Mouse (Mus musculus) layer of hippocampus, adult 18-20 months (tissue): ENCODE data around the gene Sytl1. TPM values are rescaled to one million over a fixed set of nuclear protein-coding genes. Genes with fewer than 3 reads are reported as not detected.

Source experiments
- DNase-seq, 2 experiments: peaks; one replicate each; pipeline ENCODE4 v3.0.0; 2022; ENCODE audit warnings: low spot score in 2 of 2
- long read RNA-seq: library from polyadenylated mRNA; stranded (forward); transcript quantifications from one replicate; pipeline ENCODE4 v2.0.0, GENCODE M21; 2021
- total RNA-seq, 2 experiments: library from RNA; stranded (reverse); gene quantifications; 2 replicates each; pipeline ENCODE4 v1.2.3; 2021

Gene Sytl1
- total RNA-seq = 1 to 10 TPM in 1 of 2 experiments, under 1 TPM in 1; 0.68 to 1.6 TPM
- long read RNA-seq, partial matches to known transcripts = 1 of 1 reads
- long read RNA-seq, other reads (novel, unspliced or antisense) = 0 of 1 reads

DNA sequence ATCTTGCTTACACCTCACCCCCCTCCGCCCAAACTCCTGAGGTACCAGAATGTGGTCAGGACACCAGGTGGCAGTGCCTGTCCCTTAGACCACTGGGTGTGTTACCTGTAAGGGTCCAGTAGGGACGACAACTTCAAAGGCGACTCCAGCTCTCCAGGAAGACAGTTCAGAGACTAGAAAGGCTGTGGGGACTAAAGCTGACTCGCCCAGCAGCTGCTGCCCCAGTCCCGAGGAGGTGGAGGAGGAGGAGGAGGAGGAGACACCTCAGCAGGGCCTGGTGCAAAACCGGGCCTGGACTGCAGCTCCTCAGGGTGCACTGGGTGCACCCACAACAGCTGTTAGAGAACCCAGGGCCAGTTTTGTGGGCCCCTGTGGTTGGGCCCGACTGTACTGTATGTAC, at the start of gene Sytl1:
Gene Sytl1 (minus strand): TSS at position 232 of the 400 bp plus-strand sequence.
- DNase-seq = no peak

DNA sequence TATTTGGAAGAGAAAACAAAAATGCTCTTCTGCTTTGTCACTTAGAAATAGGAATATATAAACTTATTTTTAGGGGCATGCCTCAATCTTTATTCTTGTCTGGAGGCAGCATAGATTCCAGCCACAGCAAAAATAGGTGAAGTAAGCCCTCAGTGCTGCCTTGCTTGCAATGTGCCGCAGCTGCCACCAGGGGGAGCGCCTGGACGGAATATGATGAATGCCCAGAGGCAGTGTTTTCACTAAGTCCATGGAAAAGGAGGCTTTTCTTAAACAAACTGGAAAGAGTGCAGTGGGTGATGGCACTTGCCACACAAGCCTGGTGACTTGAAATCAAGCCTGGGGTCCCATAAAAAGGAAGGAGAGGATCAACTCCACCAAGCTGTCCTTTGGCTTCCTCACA, 47.0 kb upstream of the Sytl1 start:
- DNase-seq = peak; percentile 74 to 90

DNA sequence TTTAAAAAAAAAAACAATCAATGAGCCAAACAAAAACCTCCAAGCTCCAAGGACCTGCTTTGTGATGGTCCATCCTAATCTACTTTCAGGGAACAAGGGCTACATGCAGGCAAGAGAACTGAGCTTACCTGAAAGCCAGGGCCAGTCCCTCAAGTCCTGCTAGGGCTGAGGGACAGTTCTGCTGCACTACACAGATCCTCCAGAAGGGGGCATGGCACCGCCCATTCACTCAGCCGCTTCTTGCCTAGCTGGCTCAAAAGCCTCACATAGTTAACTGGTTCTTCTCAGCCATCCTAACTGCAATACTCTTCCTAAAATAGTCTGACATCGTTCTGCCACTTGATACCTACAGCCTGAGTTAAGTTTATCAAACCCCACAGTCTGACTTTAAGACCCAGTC, 44.4 kb upstream of the Sytl1 start:
- DNase-seq = peak in 1 of 2 experiments; percentile 67

DNA sequence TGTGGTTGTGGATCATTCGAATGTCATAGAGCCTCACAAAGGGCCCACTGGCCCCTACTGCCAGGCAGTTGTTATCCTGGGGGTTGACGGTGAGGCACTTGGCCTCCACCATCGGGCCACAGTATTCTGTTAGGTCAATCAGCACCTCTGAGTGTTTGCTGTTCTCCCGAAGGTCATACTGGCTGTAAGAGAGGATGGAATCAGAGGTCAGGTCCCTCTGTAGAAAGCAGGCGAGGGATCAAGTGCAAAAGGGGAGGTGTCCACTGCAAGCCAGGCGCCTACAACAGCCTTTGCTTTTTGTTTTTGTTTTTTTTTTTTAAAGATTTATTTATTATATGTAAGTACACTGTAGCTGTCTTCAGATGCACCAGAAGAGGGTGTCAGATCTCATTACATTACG, 42.9 kb upstream of the Sytl1 start:
- no peak for DNase-seq

DNA sequence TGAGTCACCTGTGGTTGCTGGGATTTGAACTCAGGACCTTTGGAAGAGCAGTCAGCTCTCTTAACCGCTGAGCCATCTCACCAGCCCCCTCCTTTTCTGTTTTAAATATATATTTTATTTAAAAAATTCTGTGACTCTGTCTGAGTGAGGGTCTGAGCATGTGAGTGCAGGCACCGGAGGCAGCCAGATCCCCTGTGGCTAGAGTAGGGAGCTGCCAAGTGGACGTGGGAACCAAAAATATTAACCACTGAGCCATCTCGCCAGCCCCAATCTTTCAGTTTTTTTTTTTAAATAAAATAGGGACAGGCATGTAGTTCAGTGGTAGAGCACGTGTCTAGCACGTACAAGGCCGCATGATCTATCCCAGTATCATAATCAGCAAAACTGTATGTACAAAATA, 41.9 kb upstream of the Sytl1 start:
- DNase-seq = no peak

DNA sequence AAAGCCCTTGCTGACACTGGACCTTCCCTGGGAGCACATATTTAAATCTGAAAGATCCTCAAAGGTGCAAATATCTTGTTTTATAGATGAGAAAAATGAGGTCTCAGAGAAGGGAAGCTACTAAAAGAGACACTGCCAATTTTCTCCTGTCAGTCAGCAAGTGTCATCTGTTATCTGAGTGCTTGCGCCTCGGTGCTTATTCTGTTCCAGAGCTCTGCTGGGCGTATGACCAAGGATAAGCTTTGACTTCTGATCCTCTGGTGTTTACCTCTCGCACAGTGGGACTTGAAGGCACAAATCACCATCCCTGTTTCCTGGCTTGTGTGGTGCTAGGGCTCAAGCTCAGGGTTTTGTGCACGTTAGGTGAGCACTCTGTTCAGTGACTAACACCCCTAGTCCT, 39.8 kb upstream of the Sytl1 start:
- DNase-seq = peak in 1 of 2 experiments; percentile 46

DNA sequence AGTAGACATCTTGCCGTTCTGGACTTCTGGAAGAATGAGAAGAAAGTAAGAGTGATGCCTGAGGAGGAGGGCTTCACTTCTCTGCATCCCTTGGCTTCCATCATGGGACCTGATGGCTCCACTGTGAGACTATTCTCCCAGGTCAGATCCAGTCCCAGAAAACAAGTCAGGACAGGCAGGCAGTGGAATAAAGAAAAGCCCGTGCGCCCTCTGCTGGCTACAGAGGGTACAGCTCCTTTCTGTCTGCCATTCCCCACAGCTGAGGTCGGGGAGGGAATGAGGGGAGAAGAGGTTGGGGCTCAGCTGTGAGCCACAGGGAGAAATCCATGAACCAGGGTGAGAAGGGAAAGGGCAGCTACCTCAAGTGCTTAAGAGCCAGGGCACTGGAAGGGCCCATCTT, 38.9 kb upstream of the Sytl1 start:
- peak; percentile 57 to 86 for DNase-seq

DNA sequence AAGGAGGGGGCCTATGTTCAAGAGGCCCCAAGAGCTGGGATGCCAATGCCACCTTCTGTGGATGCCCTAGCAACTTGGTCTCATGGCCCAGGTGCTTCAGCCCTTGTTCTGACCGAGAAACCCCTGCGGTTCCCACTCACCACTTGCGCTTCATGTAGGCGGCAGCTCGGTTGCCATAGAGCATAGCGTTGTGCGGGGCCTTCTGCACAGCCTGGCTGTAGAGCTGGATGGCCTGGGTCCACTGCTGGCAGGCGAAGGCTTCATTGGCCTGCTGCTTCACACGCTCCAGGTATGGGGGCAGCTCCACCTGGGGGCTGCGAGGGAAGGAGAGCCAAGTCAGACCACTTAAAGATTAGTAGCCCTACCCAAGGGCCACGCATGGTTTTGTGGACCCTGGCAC, 37.5 kb upstream of the Sytl1 start:
- DNase-seq = no peak

DNA sequence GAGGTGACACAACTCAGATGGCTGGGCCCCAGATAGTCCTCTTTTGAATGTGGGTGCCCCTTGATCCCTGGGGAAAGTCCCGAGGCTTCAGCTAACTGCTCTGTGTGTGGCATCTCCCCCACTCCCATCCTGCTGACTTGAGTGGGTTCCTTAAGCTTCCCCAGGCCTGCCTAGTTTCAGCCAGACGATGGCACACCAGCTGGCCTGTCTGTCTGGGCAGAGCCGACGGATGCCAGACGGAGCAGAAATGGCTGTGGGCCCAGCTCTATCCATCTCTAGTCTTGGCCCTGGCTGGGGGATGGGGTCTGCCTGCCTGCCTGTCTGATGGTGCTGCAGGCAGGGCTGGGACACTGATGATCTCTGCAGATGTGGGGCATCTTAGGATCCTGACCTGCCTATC, 36.8 kb upstream of the Sytl1 start:
- peak; percentile 77 to 81 for DNase-seq

DNA sequence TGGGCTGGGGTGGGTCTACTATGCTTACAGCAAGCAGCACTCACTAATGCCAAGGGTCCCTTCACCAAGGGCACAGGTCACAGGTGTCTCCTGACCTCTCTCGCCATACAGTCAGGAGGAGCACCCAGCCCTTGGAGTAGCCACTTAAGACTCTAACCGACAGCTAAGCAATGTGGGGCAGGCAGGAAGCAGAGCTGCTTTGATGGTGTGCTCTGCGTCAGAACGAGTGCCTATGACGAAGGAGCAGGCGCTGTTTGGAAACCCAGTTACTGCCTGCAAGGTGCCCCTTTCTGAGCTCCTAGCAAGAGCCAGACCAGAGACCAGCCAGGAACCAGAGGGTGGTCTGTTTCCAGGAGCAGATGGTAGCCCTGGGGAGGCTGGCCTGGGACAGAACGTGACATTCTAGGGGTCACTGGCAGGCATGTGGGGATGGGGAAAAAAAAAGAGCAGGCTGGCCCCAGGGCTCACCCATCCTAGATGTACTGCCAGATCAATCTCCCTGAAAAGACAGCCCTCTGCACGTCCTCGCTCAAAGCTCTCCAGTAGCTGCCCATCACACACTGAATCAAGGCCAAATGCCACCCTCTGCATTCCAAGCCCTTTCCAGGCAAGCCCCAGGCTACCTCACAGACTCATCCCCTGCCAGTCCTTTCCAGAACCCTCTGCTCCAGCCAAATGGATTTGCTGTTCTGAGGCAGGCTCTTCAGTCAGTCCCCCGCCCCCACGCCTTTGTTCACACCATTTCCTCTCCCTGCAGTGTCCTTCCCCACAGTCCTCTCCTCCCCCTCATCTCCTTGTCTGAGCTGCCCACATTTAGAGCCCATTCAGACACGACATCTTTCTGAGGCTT, 35.8 kb upstream of the Sytl1 start:
- DNase-seq = peak; percentile 51 to 65

DNA sequence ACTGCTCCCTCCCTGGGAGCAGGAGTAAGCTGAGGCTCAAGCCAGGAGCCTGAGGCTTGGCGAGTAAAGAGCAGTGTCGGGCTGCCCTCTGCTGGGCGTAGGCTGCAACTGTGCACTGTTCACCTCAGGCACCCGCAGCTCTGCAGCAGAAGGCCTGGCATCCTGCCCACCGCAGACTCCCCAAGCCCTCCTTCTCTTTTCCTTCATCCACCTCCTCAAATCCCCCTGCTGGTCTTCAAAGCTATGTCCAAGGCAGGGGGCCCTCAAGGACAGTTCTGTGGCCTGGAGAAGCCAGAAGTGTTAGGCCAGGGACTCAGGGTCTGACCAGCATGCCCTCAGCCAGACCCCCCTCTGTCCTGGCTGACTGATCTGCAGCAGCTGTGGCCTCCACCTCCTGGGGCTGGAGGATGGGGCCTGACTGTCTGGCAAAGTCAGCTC, 34.9 kb upstream of the Sytl1 start:
- peak; percentile 81 to 91 for DNase-seq

DNA sequence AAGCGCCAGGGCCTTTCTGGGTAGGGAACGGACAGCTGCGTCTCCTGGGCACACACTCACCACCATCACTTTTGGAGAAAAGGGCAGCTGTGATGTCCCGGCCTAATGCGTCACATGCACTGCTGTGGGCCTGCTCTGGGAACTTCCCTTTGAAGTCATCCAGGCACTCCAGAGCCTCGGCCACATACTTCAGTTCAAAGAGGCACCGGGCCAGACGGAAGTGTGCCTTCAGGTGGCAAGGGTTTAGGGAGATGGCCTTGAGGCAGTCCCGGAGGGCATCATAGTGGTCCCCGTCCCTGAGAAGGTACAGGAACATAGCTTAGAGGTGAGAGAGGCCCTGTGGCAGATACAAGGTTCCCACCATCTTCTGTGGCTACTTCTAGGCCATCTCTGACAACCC, 34.4 kb upstream of the Sytl1 start:
- no peak for DNase-seq

DNA sequence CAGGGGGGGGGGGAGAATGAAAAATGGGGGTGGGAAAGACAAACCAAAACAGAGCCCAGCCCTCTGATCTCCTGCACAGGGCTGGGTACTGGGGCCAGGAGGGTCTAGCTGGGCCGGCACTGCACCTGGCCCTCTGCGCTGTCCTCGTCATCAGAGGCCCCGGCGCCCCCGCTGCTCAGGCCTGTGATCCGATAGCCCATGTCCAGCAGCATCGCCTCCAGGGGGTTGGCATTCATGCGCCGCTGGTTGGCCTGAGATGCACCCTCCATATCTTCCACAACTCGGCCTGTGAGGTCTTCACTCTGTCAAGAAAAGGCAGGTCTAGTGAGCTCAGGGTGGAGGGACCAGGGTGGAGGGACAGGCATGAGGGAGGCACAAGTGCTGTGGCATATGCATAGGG, 31.2 kb upstream of the Sytl1 start:
- no peak for DNase-seq

DNA sequence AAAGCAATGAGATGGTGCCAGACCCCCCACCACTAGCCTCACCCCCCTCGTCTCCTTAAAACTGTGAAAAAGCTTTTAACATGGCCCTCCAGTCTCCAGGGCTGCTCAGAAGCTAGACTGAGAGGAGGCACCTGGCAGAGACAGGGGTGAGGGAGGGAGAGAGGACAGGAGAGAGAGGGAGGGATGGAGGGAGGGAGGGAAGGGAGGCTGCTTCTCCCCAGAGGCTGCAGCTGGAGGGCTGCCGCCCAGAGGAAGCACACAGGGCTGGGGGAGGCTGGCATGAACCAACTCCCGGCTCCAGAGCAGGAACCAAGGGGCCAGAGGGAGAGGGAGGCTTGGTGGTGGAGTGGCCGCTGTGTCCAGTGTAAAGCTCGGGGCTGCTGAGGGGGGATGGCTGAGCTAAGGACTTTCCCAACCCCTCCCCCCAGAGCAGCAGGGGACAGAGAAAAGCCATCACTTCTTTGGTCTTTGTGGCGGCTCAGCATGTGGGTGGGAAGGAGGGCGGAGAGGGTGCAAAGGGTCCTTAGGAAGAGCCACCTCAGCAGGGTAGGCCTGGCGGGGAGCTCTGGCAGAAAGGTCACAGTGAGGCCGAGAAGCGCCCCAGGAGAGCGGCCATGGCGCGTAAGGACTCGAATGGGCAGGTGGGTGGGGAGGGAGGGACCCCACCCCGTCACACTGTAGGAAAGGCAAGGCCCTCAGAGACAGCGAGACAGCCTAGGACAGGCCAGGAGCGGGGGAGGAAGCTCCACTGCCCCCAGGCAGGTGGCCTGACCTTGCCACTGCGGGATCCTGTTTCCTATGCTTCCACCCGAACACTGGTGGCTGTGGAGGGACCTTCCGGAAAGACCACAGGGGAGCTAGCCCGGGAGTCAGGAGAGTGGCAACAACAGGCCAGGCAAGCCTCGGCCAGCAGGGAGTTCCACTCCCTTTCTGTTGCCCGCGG, 30.3 kb upstream of the Sytl1 start:
- no peak for DNase-seq

DNA sequence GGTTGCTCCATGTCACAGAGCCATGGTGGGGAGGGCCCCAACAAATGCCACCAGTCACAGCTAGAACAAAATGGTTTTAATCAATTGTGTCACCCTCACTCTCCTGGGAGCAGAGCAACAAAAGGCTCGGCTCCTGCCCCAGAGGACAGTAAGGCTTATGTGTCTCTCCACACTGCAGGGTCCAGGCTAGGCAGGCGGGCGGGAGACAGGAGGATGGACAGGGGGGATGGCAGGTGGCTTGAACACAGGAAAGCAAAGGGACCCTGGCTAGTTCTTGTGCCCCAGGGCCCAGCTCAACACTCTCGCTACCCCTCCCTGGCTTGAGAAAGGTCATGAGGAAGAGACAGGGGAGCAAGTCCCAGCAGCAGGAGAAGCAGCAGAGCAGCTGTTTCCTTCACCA, 29.5 kb upstream of the Sytl1 start:
- DNase-seq = no peak

DNA sequence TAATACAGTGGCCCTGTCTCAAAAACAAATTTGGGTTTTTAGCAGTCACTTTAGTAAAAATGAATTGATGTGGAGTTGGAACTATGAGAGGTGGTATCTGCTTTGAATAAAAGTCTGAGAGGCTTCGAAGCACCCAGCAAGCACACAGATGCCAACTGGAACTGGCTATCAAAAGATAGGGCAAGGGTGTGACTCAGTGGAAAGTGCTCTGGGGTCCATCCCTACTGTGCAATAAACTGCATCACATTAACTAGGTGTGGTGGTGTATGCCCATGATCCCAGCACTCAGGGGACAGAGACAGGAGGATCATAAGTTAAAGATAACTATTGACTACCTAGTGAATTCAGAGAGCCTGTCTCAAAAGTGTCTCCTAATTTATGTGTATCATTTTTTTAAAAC, 28.3 kb upstream of the Sytl1 start:
- DNase-seq = no peak

DNA sequence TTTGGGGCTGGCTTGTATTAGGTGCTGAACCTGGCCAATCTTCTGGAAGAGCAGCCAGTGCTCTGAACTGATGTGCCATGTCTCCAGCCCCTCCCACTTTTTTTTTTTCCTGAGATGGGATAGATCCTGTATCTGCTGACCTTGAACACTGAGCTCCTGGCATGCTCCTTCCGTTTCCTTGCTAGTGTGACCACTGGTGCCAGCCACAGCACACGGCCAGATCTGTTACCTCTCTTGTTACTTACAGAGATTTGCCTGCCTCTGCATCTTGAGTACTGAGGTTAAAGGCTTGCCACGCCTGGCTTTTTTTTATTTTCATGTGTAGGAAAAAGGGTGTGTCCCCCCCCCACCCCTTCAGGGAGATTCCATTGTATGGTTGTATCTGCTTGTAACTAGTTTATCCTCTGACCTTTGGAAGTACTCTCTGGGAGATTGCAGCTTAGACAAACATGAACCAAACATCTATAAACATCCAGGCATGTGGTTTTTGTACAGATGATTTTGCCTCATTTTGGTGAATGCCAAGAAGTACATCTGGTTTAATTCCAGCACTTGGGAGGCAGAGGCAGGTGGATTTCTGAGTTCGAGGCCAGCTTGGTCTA, 23.7 kb upstream of the Sytl1 start:
- DNase-seq = no peak

DNA sequence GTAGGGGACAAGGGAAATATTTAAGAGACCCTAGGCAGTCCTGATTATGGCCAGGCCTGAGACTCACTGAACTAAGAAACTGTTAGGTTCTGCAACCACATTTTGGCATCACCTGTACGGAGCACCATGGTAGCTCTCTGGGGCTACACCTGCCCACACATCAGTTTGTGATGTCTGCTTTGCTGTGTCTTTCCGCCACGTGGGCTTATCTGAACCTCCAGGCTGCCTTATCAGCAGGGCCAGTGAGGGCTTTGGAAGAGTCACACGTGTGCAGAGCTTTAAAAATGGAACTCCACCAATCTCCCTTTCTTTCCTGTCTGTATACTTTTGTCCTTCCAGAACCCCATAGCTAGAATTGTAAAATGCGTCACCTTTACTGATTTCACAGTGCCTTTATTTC, 23.0 kb upstream of the Sytl1 start:
- DNase-seq = no peak

DNA sequence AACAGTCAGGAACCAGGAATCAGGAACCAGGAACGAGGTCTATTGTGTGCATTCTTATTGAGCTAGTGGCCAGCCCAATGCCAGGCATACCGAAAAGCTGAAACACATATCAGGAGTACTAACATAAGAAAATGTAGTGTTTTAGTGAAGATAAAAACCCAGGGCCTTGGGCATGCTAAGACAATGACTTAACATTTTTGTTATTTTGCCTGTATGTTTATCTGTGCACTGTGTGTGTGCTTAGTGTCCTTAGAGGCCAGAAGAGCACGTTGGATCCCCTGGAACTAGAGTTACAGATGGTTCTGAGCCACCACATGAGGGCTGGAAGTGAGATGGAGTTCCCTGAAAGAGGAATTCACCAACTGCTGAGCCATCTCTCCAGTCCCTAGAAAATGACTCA, 22.4 kb upstream of the Sytl1 start:
- no peak for DNase-seq

DNA sequence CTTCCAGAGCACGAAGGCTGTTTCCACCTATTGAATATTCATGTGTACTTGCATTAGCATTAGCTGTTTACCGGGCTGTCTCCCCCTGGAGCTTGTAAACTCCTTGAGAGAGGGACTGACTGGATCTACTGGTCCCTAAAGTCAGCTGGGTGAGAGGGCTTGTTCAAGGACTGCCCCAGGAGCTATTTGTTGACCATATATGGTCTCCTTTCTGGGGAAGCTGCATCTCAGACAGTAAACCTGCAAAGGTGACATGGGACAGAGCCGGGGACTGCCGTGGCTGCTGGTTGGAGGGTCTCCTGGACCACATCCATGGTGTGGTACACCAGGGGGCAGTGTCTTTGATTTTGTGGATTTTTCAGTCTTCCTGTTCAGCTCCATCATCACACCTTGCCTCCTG, 19.7 kb upstream of the Sytl1 start:
- no peak for DNase-seq

DNA sequence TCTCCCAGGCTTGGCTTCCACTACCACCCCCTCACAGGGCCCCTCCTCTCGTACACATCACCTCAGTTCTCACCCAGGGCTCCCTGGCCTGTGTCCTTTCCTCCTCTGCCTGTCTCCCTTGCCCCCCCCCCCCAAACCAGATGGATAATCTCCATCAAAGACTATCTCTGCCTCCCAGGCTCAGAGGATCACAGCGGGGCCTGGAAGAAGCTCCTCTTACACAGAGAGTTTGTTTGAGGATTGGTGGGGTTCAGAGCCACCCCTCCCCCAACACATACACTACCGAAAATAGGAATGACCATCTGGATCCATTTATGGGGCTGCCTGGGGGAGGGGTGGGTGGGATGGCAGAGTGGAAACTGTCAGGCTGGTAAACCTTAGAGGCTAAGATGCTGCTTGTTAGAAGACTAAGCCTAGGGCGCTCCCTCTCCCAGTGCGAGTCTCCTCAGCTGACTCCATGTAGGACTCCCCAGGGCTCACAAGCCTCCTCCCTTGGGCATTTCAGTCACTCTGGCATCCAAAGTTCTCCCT, 19.1 kb upstream of the Sytl1 start:
- DNase-seq = no peak
